Mouse (Mus musculus) lung, adult 18-20 months (tissue): Measurements from ENCODE around the gene Npr1.

ENCODE experiments used
- DNase-seq, 2 experiments: peaks; one replicate each; pipeline ENCODE4 v3.0.0; 2022; ENCODE audit warnings: mixed read lengths in 2 of 2

The Npr1 gene

GRCm38 (mm10) chr3:90475151-90475830, 9.6 kb upstream of the Npr1 start:
- DNase-seq = no peak

- peak; percentile 48 to 66 for DNase-seq
Observed at GRCm38 (mm10) chr3:90472213-90472612, 6.5 kb upstream of the Npr1 start.

DNA sequence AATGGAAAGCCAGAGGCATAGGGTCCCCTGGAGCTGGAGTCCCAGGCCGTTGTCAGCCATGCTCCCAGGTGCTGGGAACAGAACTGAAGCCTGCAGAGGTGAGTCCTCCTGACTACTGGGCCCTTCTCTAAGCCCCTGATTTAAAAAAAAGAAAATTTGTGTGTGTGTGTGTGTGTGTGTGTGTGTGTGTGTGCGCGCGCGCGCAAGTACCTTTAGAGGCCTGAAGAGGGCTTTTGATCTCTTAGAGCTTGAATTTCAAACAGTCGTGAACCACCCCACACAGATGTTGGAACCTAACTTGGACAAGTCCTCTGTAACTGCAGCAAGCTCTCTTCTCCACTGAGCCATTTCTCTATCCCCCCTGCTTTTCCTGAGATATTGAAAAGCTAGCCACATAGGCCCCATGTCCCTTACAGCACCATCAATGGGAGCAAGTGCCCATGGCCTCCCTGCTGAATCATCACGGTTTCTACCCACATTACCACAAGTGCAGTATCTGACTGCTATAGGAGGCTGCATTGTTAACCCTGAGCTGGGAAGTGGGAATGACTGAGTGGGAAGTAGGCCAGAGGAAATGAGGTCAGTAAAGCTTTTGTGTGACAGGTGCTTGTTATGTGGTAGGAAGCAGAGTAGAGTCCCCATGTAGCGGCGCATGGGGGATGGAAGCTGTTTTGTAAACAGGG, 2.1 kb upstream of the Npr1 start:
- no peak for DNase-seq

GRCm38 (mm10) chr3:90466311-90466766, 673 bp upstream of the Npr1 start:
- peak; percentile 82 to 87 for DNase-seq

DNA sequence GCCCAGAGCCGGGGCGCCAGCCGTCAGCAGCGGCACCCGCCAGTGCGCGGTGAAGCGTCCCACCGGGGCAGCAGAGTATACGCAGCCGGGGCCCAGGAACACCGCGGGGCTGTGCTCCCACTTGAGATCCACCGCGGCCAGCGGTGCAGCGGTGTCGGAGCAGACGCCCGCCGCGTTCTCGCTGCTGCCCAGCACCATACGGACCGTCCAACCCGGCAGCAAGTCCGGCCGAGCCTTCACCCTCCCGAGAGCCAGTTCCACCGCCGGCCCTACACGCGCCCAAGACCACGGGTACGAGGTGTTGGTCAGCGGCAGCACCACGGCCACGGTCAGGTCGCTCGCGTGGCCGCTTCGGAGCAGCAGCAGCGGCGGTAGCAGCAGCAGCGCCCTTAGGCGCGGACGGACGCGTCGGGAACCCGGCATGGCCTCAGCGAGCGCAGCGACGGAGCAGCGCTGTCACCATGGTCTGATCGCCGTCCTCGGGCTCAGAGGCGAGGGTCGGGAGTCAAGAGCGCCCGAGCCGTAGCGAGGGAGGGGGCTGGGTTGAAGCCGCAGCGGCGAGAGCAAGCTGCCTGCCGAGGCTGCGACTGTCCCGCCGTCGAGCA, 483 bp downstream of the Npr1 start:
- peak; percentile 27 to 29 for DNase-seq

GRCm38 (mm10) chr3:90464552-90465080, 1.1 kb downstream of the Npr1 start:
- peak; percentile 81 to 88 for DNase-seq

- DNase-seq = no peak
Observed at GRCm38 (mm10) chr3:90462579-90462978, 3.1 kb downstream of the Npr1 start.

DNA sequence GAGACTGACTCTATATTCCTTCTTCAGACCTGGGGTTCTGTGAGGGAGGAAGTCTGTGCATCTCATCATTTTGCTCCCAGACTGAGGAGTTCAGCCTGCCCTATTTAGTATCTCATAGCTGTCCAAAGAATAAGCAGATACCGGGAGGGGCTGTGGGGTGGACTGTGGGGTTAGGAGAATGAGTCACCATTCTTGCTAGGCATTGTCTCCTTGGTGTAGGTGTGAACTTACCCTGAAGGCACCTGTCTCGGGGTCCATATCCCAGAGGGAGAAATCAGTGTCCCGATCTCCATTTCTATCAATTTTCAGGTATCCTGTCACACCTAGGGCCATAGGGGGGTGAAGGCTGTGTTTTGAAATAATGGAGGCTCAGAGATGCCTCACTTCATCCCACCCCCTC, 3.7 kb downstream of the Npr1 start:
- no peak for DNase-seq

- no peak for DNase-seq
Observed at GRCm38 (mm10) chr3:90460315-90460714, 5.4 kb downstream of the Npr1 start.

- DNase-seq = no peak
Observed at GRCm38 (mm10) chr3:90459727-90460126, 5.9 kb downstream of the Npr1 start.

- DNase-seq = no peak
Observed at GRCm38 (mm10) chr3:90454931-90455330, 10.7 kb downstream of the Npr1 start.

GRCm38 (mm10) chr3:90451396-90452095, 14.1 kb downstream of the Npr1 start:
- DNase-seq = no peak

GRCm38 (mm10) chr3:90450874-90451273, 14.8 kb downstream of the Npr1 start:
- no peak for DNase-seq

GRCm38 (mm10) chr3:90448626-90449025, 17.0 kb downstream of the Npr1 start:
- DNase-seq = no peak

- peak; percentile 62 to 71 for DNase-seq
Observed at GRCm38 (mm10) chr3:90447123-90447494, 18.6 kb downstream of the Npr1 start.

DNA sequence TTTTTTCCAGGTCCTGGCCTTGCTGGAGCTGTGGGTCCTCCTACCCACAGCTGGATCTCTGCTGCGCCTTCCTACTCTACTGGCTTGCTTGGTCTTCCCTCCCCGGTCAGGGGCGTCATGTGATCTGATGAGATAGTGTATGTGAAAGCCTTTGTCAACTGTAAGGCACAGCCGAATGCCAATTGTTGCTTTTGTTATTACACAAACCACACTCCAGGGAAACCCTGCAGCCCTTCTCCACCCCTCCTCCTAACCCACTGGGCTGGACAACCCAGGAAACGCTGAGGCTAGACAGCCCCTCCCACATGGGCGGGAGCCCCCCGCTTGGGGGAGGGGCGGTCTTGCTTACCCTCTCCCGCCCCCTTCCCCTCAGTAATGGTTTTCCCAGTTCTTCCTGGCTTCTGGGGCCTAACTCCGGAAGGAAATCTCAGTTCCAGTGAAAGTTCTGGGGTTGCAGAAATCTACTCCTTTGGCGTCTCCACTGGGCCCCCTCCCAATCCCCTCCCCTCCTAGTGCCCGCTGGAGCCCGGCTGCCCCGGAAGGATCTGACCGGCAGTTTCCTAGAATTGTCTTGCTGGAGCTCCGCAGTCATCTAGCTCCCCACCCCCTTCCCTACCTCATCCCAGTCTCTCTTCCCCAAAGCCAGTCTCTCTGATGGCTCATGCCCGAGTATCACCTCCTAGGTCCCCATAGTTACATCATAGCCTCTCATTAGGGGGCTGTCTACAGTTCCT, 19.1 kb downstream of the Npr1 start:
- DNase-seq = peak; percentile 90 to 94

- no peak for DNase-seq
Observed at GRCm38 (mm10) chr3:90445417-90446200, 20.1 kb downstream of the Npr1 start.

DNA sequence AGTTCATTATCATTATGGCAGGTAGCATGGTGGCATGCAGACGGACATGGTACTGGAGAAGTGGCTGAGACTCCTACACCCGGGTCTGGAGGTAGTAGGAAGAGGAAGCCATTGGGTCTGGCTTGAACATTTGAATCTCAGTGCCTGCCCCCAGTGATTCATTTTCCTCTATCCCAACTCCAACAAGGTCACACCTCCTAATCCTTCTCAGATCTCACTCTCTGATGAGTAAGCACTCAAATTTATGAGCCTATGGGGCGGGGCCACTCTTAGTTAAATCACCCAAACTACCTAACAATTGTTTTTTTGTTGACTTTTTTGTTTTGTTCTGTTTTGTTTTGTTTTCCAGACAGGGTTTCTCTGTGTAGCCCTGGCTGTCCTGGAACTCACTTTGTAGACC, 21.7 kb downstream of the Npr1 start:
- DNase-seq = no peak

DNA sequence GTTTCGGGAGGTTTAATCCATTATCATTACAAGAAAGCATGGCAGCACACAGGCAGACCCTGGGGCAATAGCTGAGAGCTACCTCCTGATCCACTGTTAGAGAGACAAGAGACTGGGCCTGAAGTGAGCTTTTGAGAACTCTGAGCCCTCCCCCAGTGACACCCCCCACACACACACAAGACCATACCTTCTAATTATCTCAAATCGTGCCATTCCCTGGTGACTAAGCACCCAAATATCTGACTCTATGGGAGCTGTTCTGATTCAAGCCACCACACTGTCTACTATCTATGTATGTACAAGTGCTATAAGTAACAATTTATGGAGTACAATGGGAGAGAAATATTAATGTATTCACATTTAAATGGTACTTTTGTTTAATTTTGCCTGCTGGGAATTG, 24.9 kb downstream of the Npr1 start:
- no peak for DNase-seq

DNA sequence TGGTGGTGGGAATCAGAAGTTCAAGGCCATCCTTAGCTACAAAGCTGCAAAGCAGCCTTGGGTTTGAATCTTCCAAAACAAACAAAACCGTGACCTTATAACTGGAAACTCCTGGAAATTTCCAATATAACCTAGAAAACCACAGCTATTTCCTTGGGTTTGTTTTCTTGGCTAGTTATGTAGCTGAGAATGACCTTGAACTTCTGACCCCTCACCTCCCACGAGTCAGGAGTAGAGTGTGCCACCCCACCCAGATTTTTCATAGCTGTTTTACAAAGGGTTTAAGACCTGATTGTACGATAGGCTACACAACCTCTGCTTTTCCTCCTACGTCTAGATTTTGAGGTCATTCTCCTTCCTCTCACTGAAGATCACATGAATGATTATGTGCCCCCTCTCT, 28.5 kb downstream of the Npr1 start:
- no peak for DNase-seq

- DNase-seq = peak; percentile 76 to 89
Observed at GRCm38 (mm10) chr3:90434073-90434730, 31.5 kb downstream of the Npr1 start.
